Mouse (Mus musculus) hindbrain, postnatal 0 days (tissue): ENCODE measurements at regions not wholly inside any gene's neighbourhood (a gene's known extent, or its start where the extent isn't known, plus 50 kb on each side); places are given as distances from the start of the nearest gene placed in this dataset.

Source experiments
- ATAC-seq: fragments of 200-750 bp; cut with Nextera tagmentation; 2 replicates; pipeline ENCODE4 v1.8.0; 2017; ENCODE audit warnings: mild to moderate bottlenecking, moderate TSS enrichment, moderate library complexity
- DNase-seq: peaks from one replicate; pipeline ENCODE4 v3.0.0-alpha.2; 2015; ENCODE audit warnings: low spot score
- H3K27ac ChIP-seq: fragments of 300-500 bp; sonication (generic); 2 replicates; pipeline ENCODE4 v1.5.1; 2014; ENCODE audit warnings: mild to moderate bottlenecking
- H3K27me3 ChIP-seq: fragments of 300-500 bp; sonication (generic); 2 replicates; pipeline ENCODE4 v1.6.1; 2014; ENCODE audit warnings: low read length, mixed read lengths; ENCODE audit not compliant: insufficient read depth
- H3K36me3 ChIP-seq: fragments of 300-500 bp; sonication (generic); 2 replicates; pipeline ENCODE4 v1.6.1; 2014; ENCODE audit warnings: low read length, mixed read lengths; ENCODE audit not compliant: insufficient read depth
- H3K4me1 ChIP-seq: fragments of 300-500 bp; sonication (generic); 2 replicates; pipeline ENCODE4 v1.6.1; 2014; ENCODE audit warnings: antibody characterized with exemption, low read length, mixed read lengths; ENCODE audit not compliant: insufficient read depth
- H3K4me2 ChIP-seq: fragments of 300-500 bp; sonication (generic); 2 replicates; pipeline ENCODE4 v1.6.1; 2014; ENCODE audit warnings: low read depth, mild to moderate bottlenecking, low read length, moderate library complexity, mixed read lengths
- H3K4me3 ChIP-seq: fragments of 300-500 bp; sonication (generic); 2 replicates; pipeline ENCODE4 v1.5.1; 2014; ENCODE audit warnings: low read length
- H3K9ac ChIP-seq: fragments of 300-500 bp; sonication (generic); replicated peaks from 2 replicates; pipeline ENCODE4 v1.6.1; 2014; ENCODE audit warnings: mild to moderate bottlenecking, low read length, moderate library complexity, mixed read lengths
- H3K9me3 ChIP-seq: fragments of 300-500 bp; sonication (generic); 2 replicates; pipeline ENCODE4 v1.6.1; 2016; ENCODE audit warnings: low read length, mixed read lengths
- CTCF ChIP-seq: IDR thresholded peaks from 2 replicates; pipeline ENCODE4 v1.5.1; 2016; ENCODE audit warnings: antibody characterized with exemption, control low read depth, low read depth
- WGBS: fragments of 180-500 bp; shearing (Covaris S2); extraction: QIAGEN DNeasy Blood & Tissue Kit; methylation state at CpG from one replicate; pipeline ENCODE4 v1.1.7; 2014; 5-methylcytosine and 5-hydroxymethylcytosine counted together

DNA sequence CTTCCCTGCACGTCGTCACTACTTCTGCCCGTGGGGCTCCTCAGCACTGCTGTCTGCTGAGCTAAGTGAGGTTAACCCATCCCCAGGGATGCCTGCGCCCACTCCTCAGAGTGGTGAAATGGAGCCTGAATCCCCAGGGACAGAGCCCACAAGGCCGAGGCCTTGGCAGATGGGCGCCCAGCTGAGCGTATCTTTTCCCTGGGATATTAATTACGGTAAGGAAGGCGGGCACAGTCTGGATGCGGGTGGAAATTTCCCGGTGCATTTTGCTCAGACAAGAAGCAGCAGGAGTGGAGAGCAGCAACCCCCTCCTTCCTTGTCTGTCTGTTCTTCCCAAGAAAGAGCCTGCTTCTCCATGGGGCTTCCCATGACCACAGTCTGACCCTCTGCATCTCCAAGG is 408.7 kb downstream of the Ptpru start:
- Histone ChIP-seq H3K4me3 (no peak overlapping the region), H3K9ac (no peak overlapping the region), H3K27ac (no peak overlapping the region), H3K4me2 (no peak overlapping the region), H3K36me3 (no peaks in the 10 kb centered on the region), H3K4me1 (0 out of 2 replicates have a peak, but pooled peaks cover 7% of the 10 kb centered on the region), H3K27me3 (no peaks in the 10 kb centered on the region; the same call in 1 of the 2 replicates), H3K9me3 (no peaks in the 10 kb centered on the region)
- DNase-seq (peak; percentile 45), ATAC-seq (no peak)
- WGBS, result 32% methylated on average over 11 of the region's 11 CpGs
- no peak for TF ChIP-seq CTCF

DNA sequence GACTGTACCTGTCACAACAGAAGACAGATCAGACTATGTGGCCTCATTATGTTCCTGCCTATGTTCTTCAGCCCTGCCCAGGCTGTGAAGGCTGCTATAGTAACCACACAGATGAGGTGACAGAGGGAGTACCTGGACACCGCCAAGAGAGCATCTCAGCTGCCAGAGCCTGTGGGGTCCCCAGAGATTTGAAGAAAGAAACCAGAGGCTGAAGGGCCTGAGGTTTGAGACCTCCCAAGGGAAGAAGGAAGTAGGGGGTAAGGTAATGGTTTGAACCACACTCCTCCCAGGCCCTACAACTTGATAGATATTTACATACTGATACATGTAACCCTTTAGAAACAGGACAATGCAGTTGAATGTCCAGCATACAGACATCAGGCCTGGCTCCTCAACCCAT is 407.7 kb downstream of the Ptpru start:
- Histone ChIP-seq H3K27me3 (no peaks in the 10 kb centered on the region; the same call in 1 of the 2 replicates), H3K4me2 (no peak overlapping the region), H3K9ac (no peak overlapping the region), H3K36me3 (no peaks in the 10 kb centered on the region), H3K4me3 (no peak overlapping the region), H3K9me3 (no peaks in the 10 kb centered on the region), H3K27ac (no peak overlapping the region), H3K4me1 (0 out of 2 replicates have a peak, but pooled peaks cover 4% of the 10 kb centered on the region)
- WGBS, result 55% methylated on average over 1 of the region's 1 CpGs
- ATAC-seq (no peak), DNase-seq (no peak)
- no peak for TF ChIP-seq CTCF

DNA sequence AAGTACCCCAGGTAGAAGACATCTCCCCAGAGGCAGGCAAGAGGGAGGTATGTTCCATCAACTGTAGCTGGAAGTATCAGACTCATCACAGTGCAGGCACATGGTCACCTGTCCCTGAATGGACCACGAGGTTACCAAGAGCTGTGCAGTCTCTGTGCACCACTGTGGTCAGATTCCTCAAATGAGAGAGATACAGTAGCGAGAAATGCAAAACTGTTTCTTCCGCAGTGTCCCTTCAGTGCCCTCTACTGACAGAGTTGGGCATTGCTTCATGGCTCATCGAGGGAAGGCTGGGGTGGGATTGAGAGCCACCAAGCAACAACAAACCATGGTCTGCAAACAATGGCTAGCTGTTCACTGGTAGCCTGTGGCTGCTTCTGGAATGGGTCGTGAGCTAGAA is 406.9 kb downstream of the Ptpru start:
- TF ChIP-seq CTCF, result peak; percentile 99
- Histone ChIP-seq H3K36me3 (no peaks in the 10 kb centered on the region), H3K4me3 (no peak overlapping the region), H3K27ac (no peak overlapping the region), H3K27me3 (no peaks in the 10 kb centered on the region), H3K9ac (no peak overlapping the region), H3K4me1 (0 out of 2 replicates have a peak, but pooled peaks cover 4% of the 10 kb centered on the region), H3K4me2 (no peak overlapping the region), H3K9me3 (no peaks in the 10 kb centered on the region)
- DNase-seq (peak; percentile 90), ATAC-seq (peak; percentile 55)
- WGBS, result 5% methylated on average over 5 of the region's 5 CpGs

DNA sequence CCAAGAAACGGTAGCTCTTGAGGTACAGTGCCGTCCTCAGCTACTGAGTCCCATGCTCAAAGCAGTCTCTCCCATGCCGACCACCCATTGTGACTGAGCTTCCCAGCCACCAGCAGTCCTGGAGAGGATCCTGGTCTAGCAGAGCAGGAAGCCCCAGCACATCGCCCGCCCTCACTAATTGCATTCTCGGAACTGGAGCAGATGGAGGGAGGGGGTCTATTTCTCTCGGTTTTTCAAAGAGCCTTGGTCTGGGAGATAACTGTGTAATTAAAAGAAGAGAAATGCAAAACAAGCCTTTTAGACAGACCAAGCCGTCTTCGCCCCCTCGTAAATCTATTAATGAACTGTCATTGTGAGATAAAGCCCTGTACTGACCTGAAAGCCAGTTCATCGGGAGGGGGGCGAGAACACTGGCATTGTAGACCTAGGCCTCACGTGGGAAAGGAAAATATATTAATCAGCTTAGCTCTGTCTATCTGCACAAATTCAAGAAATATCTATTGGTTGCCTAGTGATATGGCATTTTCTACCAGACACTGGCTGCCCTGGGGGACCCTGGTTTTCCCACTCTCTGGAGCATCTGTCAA is 405.4 kb downstream of the Ptpru start:
- Histone ChIP-seq H3K4me1 (0 out of 2 replicates have a peak, but pooled peaks cover 4% of the 10 kb centered on the region), H3K4me2 (no peak overlapping the region), H3K27me3 (no peaks in the 10 kb centered on the region), H3K27ac (no peak overlapping the region), H3K4me3 (no peak overlapping the region), H3K9ac (no peak overlapping the region), H3K9me3 (no peaks in the 10 kb centered on the region), H3K36me3 (no peaks in the 10 kb centered on the region)
- WGBS, result 30% methylated on average over 13 of the region's 13 CpGs
- DNase-seq, result no peak
- no peak for TF ChIP-seq CTCF
- ATAC-seq, result no peak

DNA sequence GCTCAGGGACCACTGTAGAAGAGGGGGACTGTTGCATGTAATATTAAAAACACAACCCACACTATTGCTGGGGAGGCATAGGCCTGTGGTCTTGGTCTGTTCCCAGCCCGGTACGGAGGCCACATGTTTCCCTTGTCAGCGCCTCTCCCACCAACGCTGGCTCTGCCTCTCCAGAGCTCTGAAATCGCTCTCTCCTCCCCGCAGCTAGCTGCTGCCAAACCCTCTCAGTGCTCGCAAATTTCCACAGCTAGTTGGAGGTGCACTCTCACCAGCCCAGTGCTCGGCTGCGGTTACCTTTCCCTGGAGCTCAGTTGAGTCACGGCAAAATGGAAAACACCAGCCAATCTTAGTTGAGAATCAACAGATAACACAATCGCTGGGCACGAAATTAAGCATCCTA is 402.9 kb downstream of the Ptpru start:
- no peak for DNase-seq
- TF ChIP-seq CTCF, result no peak
- Histone ChIP-seq H3K27ac (no peak overlapping the region), H3K9me3 (no peaks in the 10 kb centered on the region), H3K9ac (no peak overlapping the region), H3K27me3 (no peaks in the 10 kb centered on the region), H3K36me3 (no peaks in the 10 kb centered on the region), H3K4me1 (no peaks in the 10 kb centered on the region), H3K4me2 (no peak overlapping the region), H3K4me3 (no peak overlapping the region)
- no peak for ATAC-seq
- 77% methylated on average over 12 of the region's 12 CpGs for WGBS

DNA sequence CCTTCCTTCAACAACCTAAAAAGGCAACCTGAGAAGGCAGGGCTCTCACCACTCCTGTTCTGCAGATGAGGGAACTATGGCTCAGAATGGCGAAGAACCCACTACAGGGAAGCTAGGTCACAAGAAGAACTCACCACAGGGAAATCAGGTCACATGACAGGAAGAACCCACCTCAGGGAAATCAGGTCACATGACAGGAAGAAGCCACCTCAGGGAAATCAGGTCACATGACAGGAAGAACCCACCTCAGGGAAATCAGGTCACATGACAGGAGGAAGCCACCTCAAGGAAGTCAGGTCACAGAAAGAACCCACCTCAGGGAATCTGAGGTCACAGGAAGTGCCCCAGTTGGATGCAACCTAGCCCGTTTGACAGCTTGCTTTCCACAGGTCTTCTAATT is 399.7 kb downstream of the Ptpru start:
- H3K9me3 ChIP-seq, result no peaks in the 10 kb centered on the region
- TF ChIP-seq CTCF, result no peak
- H3K36me3 ChIP-seq, result no peaks in the 10 kb centered on the region
- H3K4me1 ChIP-seq, result no peaks in the 10 kb centered on the region
- H3K9ac ChIP-seq, result no peak overlapping the region
- H3K27me3 ChIP-seq, result no peaks in the 10 kb centered on the region
- ATAC-seq, result no peak
- H3K27ac ChIP-seq, result no peak overlapping the region
- 77% methylated on average over 2 of the region's 2 CpGs for WGBS
- DNase-seq, result no peak
- H3K4me3 ChIP-seq, result no peak overlapping the region
- no peak overlapping the region for H3K4me2 ChIP-seq

DNA sequence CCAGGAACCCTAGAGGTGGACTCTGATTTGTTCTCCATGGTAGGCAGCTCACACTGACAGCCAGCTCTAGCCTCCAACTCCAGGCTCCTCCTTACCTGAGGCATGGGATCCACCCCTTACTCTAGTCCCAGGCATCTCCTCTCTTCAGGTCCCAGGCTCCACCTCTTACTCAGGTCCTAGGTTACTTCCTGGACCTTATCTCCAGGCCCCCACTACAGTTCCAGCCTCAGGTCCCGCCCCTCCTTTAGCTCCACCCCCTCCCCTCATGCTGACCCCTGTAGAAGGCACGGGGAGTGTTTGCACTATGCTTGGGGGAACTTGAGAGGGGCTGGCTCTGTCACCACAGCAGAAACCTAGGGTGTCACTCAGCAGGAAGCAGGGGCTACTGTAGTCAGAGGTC is 399.2 kb downstream of the Ptpru start:
- DNase-seq (no peak), ATAC-seq (no peak)
- H3K27me3 ChIP-seq, result no peaks in the 10 kb centered on the region
- WGBS, result 41% methylated on average over 2 of the region's 2 CpGs
- H3K27ac ChIP-seq, result no peak overlapping the region
- no peaks in the 10 kb centered on the region for H3K9me3 ChIP-seq
- no peak overlapping the region for H3K4me3 ChIP-seq
- H3K9ac ChIP-seq, result no peak overlapping the region
- TF ChIP-seq CTCF, result no peak
- no peaks in the 10 kb centered on the region for H3K4me1 ChIP-seq
- H3K4me2 ChIP-seq, result no peak overlapping the region
- H3K36me3 ChIP-seq, result no peaks in the 10 kb centered on the region
